ENCODE assay signal across 19 mouse cellular contexts in the genomic region with DNA sequence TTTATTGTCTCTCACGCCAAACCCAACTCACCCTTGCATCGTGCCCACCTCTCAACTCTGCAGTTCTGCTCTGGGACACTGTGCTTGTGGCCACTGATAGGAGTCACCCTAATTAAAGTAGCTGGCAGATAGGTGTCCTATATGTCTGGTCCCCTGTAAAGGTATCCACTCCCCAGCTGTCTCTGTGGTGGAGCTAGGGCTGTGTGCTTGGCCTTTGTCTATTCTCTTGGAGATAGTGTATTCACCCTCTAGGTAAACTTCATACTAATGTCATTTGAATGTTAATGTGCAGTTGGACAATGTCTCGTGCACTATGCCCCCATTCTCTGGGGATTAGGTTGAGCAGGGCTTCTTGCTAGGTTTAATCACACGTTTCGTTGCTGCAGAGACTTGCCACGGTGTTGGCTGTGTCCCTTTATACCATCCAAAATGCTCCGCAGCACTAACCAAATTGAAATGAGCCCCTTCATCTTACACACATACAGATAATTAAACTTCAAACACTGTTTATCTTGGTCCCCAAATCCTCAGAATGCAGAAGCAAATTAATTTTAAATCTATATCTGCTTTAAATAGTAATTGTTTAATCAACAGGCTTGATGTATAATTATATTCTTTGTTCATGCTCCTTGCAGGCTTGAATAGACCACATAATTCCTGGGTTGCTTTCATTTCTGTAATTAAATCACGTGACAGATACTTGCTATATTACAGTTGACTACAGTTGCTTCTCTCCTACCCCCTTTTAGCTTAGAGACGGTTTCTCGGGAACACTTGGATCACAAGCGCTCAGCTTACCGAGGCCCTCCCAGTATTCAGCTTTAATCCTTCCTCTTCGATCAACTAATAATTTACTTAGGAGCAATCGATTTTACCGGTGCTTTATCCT.
DNase-seq lines count a peak whose midpoint lies in the region; ATAC-seq and TF ChIP-seq lines count a peak whose summit lies in the region.
"Had no signal": no experiment of that assay in that cellular context is flagged by ENCODE, and none has a peak within 500 bp of the region (broad histone marks: within the 10 kb centered on the region; RNA-seq: fewer than 3 reads in every experiment).

No protein-coding gene starts in this region.

- no peaks in the 10 kb centered on the region for H3K4me1 ChIP-seq in embryonic facial prominence, embryonic 14.5 days (ENCODE audit: control insufficient read depth, insufficient read depth, low read length)
- peaks cover 4% of the 10 kb centered on the region; the same call in 1 of the 2 replicates for H3K4me1 ChIP-seq in embryonic facial prominence, embryonic 10.5 days
- H3K4me1 ChIP-seq in thymus, adult 2 months (replicated peaks; ENCODE audit: control insufficient read depth, insufficient read depth, low read length) = peaks cover 9% of the 10 kb centered on the region
- H3K4me1 ChIP-seq in forebrain, postnatal 0 days (ENCODE audit: insufficient read depth) = no peaks in the 10 kb centered on the region
- no peaks in the 10 kb centered on the region for H3K4me1 ChIP-seq in intestine, embryonic 16.5 days (ENCODE audit: control insufficient read depth, insufficient read depth, low read length)
- H3K4me1 ChIP-seq: heart, embryonic 15.5 days had no signal

- no peak for DNase-seq in embryonic facial prominence, embryonic 14.5 days (ENCODE audit: low spot score)
- DNase-seq in embryonic facial prominence, embryonic 10.5 days (ENCODE audit: low spot score) = no peak
- peak; percentile 4 for DNase-seq in thymus, adult 2 months
- no peak for DNase-seq in thymus, postnatal 4 days
- peak; percentile 32 for DNase-seq in forebrain, postnatal 0 days
- DNase-seq in retina, postnatal 1 day = peak; percentile 18
- DNase-seq in adrenal gland, adult 18-20 months (ENCODE audit: low spot score in 2 of 2) = no peak
- DNase-seq: adrenal gland, postnatal 36 days; cerebellum, adult 11 months; cerebellum, postnatal 10 days; gastrocnemius, adult 2 months; heart, postnatal 36 days; kidney, postnatal 25 days; lung, postnatal 10 days; thymus, adult 18-20 months had no signal

- 68% methylated on average over 15 of the region's 15 CpGs for WGBS in embryonic facial prominence, embryonic 14.5 days
- WGBS in embryonic facial prominence, embryonic 10.5 days = 79% methylated on average over 15 of the region's 15 CpGs
- 80% methylated on average over 15 of the region's 15 CpGs for WGBS in thymus, adult 2 months
- WGBS in forebrain, postnatal 0 days = 33% methylated on average over 15 of the region's 15 CpGs
- 73% methylated on average over 15 of the region's 15 CpGs for WGBS in intestine, embryonic 16.5 days

- no peak overlapping the region for H3K4me2 ChIP-seq in embryonic facial prominence, embryonic 14.5 days (ENCODE audit: low read depth, low read length)
- 0 out of 2 replicates have a peak overlapping the region, but pooled peaks have one; percentile 8 for H3K4me2 ChIP-seq in forebrain, postnatal 0 days (ENCODE audit: low read depth)
- H3K4me2 ChIP-seq in intestine, embryonic 16.5 days (ENCODE audit: low read depth, low read length) = no peak overlapping the region
- H3K4me2 ChIP-seq: heart, embryonic 15.5 days; hindbrain, embryonic 14.5 days had no signal

- no peak overlapping the region for H3K4me3 ChIP-seq in embryonic facial prominence, embryonic 14.5 days (ENCODE audit: low read depth, low read length)
- no peak overlapping the region for H3K4me3 ChIP-seq in embryonic facial prominence, embryonic 10.5 days
- no peak overlapping the region for H3K4me3 ChIP-seq in thymus, adult 2 months (ENCODE audit: control insufficient read depth, insufficient read depth, low read length)
- H3K4me3 ChIP-seq in forebrain, postnatal 0 days (ENCODE audit: low read depth, low read length) = no peak overlapping the region
- no peak overlapping the region for H3K4me3 ChIP-seq in intestine, embryonic 16.5 days (ENCODE audit: low read length)
- H3K4me3 ChIP-seq: gastrocnemius, adult 2 months; heart, embryonic 15.5 days; layer of hippocampus, adult 2 months had no signal

- H3K27me3 ChIP-seq in embryonic facial prominence, embryonic 14.5 days (replicated peaks; ENCODE audit: control insufficient read depth, insufficient read depth, low read length) = no peaks in the 10 kb centered on the region
- H3K27me3 ChIP-seq in embryonic facial prominence, embryonic 10.5 days (replicated peaks; ENCODE audit: low read depth, poor library complexity, severe bottlenecking) = no peaks in the 10 kb centered on the region
- no peaks in the 10 kb centered on the region for H3K27me3 ChIP-seq in thymus, adult 2 months (ENCODE audit: control insufficient read depth, insufficient read depth, low read length)
- H3K27me3 ChIP-seq in forebrain, postnatal 0 days (ENCODE audit: insufficient read depth, low read length) = no peaks in the 10 kb centered on the region
- H3K27me3 ChIP-seq in intestine, embryonic 16.5 days (replicated peaks; ENCODE audit: control insufficient read depth, insufficient read depth, low read length) = no peaks in the 10 kb centered on the region
- H3K27me3 ChIP-seq: heart, embryonic 15.5 days had no signal

- H3K9ac ChIP-seq in embryonic facial prominence, embryonic 14.5 days (ENCODE audit: low read depth, low read length) = no peak overlapping the region
- no peak overlapping the region for H3K9ac ChIP-seq in forebrain, postnatal 0 days
- no peak overlapping the region for H3K9ac ChIP-seq in intestine, embryonic 16.5 days (ENCODE audit: low read depth, low read length)
- H3K9ac ChIP-seq: heart, embryonic 15.5 days; hindbrain, embryonic 14.5 days had no signal

- H3K9me3 ChIP-seq in embryonic facial prominence, embryonic 14.5 days (ENCODE audit: control insufficient read depth, low read length) = no peaks in the 10 kb centered on the region
- H3K9me3 ChIP-seq in embryonic facial prominence, embryonic 10.5 days = no peaks in the 10 kb centered on the region
- H3K9me3 ChIP-seq in forebrain, postnatal 0 days (ENCODE audit: low read length) = no peaks in the 10 kb centered on the region
- no peaks in the 10 kb centered on the region for H3K9me3 ChIP-seq in intestine, embryonic 16.5 days (ENCODE audit: control insufficient read depth, low read length)
- H3K9me3 ChIP-seq: heart, embryonic 15.5 days had no signal

- ATAC-seq in embryonic facial prominence, embryonic 14.5 days (ENCODE audit: low read depth) = peak; percentile 37; the same call in 1 of the 2 replicates
- ATAC-seq in forebrain, postnatal 0 days = peak; percentile 85
- ATAC-seq in intestine, embryonic 16.5 days = no peak

- no peaks in the 10 kb centered on the region for H3K36me3 ChIP-seq in embryonic facial prominence, embryonic 14.5 days (ENCODE audit: control insufficient read depth, insufficient read depth, low read length)
- no peaks in the 10 kb centered on the region for H3K36me3 ChIP-seq in embryonic facial prominence, embryonic 10.5 days (replicated peaks)
- H3K36me3 ChIP-seq in thymus, adult 2 months (ENCODE audit: control insufficient read depth, insufficient read depth, low read length) = no peaks in the 10 kb centered on the region
- H3K36me3 ChIP-seq in forebrain, postnatal 0 days (ENCODE audit: insufficient read depth) = no peaks in the 10 kb centered on the region
- H3K36me3 ChIP-seq in intestine, embryonic 16.5 days (ENCODE audit: control insufficient read depth, insufficient read depth, low read length) = no peaks in the 10 kb centered on the region
- H3K36me3 ChIP-seq: heart, embryonic 15.5 days had no signal

- H3K27ac ChIP-seq in embryonic facial prominence, embryonic 14.5 days (replicated peaks; ENCODE audit: low read depth, low read length) = no peak overlapping the region
- H3K27ac ChIP-seq in embryonic facial prominence, embryonic 10.5 days (replicated peaks) = no peak overlapping the region
- H3K27ac ChIP-seq in thymus, adult 2 months (ENCODE audit: control insufficient read depth, insufficient read depth, low read length) = no peak overlapping the region
- no peak overlapping the region for H3K27ac ChIP-seq in forebrain, postnatal 0 days (ENCODE audit: low read depth, low read length)
- H3K27ac ChIP-seq in intestine, embryonic 16.5 days (ENCODE audit: low read length) = no peak overlapping the region
- H3K27ac ChIP-seq: gastrocnemius, adult 2 months; heart, embryonic 15.5 days; hindbrain, embryonic 14.5 days; layer of hippocampus, adult 2 months had no signal

- TF ChIP-seq POLR2A in thymus, adult 2 months (IDR thresholded peaks at IDR 0.05; ENCODE audit: control insufficient read depth, extremely low read depth, insufficient read depth, low read length, poor library complexity) = no peak

- no peak for TF ChIP-seq CTCF in thymus, adult 2 months (IDR thresholded peaks at IDR 0.05; ENCODE audit: borderline replicate concordance, control insufficient read depth, extremely low read depth, insufficient read depth, low read length, poor library complexity)
- no peak for TF ChIP-seq CTCF in forebrain, postnatal 0 days (IDR thresholded peaks at IDR 0.05; ENCODE audit: low read depth)

Comparison
In these comparisons a context has a peak if more than half of its experiments do, and no peak if none do; other contexts are left out.
1. DNase-seq: peak in thymus, adult 2 months (single experiment), forebrain, postnatal 0 days (single experiment) and retina, postnatal 1 day (single experiment); none in embryonic facial prominence, embryonic 14.5 days (single experiment), embryonic facial prominence, embryonic 10.5 days (single experiment), thymus, postnatal 4 days (single experiment) and adrenal gland, adult 18-20 months (0 of 2).